Mouse (Mus musculus) cerebellum, adult 9-11 months (tissue): ENCODE measurements around the gene B230217C12Rik.
A peak's percentile ranks its signal among the peaks of the same experiment; 100 is the strongest.

Experiments
- DNase-seq: peaks from one replicate; pipeline ENCODE4 v3.0.0; 2022

B230217C12Rik gene

DNA sequence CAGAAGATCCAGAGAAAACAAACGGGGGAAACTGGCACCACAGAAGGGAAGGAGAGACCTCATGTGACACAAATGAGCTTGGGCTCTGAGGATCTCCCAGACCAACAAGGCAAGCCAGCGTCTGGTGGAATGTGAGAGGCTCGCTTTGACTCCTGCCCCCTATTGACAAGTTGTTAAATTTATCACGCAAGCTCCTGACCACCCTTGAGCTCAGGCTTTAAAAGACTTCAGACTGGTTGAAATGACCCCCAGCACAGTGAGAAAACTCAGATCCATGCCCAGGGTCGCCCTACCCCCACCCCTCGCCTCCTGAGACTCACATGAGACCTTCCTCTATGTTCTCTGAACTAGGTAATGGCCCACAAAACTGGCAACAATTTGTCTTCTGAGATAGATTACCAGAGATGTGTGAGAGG is at the start of gene B230217C12Rik:
B230217C12Rik (plus strand) TSS at position 242 of the 416 bp plus-strand sequence.
- peak; percentile 77 for DNase-seq

DNA sequence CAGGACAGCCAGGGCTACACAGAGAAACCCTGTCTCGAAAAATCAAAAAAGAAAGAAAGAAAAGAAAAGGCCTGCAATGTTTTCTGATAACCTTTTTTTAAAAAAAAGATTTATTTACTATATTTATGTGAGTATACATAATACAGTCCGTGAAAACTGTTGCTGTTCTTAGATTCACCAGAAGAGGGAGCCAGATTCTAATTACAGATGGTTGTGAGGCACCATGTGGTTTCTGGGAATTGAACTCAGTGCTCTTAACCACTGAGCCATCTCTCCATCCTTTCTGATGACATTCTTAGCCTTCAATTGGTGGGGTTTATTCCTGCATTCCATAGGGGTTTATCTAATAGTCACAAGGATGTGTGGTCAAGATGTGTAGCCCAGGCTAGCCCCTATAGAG is 47.4 kb upstream of the B230217C12Rik start:
- peak; percentile 54 for DNase-seq

DNA sequence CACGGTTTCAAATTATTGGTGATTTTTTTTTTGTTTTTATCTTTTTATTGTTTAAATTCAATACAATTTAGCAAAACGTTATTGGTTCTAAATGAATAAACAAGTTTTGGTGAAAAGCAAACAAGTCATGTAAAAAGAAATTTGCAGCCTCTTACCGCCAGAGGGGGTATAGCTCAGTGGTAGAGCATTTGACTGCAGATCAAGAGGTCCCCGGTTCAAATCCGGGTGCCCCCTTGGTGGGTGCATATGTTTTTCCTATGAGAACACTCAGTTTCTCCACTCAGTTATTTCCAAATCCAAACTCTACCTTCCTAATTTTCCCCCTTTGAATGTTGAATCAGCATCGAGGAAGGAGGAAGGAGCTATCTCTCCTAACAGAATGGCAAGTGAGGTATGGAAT is 43.7 kb upstream of the B230217C12Rik start:
- DNase-seq, result peak; percentile 81

DNA sequence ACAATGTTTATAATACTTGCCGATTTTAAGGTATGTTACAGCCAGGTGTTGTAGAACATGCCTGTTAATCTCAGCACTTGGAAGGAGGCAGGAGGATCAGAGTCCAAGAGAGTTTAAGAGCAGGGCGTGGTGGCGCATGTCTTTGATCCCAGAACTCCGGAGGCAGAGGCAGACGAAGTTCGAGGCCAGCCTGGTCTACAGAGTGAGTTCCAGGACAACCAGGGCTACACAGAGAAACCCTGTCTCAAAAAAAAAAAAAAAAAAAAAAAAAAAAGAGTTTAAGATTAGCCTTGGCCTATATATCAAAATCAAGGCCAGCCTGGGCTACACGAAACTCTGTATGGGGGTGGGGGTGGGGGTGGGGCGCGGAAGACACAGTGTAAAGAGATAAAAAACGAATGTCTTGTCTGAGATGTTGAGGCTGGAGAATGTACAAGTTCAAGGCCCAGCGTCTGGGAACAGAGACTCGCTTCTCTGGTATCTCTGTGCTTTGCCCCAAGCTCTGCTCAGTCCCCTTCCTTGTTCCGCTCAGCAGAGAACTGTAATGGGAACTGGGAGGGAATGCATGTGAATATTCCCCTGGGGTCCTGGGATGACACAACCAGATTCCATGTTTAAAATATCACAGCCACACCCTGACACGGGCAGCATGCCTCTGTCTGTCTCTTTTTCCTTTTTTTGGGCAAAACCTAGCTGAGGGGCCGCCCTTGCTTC is 43.1 kb upstream of the B230217C12Rik start:
- DNase-seq, result peak; percentile 54

DNA sequence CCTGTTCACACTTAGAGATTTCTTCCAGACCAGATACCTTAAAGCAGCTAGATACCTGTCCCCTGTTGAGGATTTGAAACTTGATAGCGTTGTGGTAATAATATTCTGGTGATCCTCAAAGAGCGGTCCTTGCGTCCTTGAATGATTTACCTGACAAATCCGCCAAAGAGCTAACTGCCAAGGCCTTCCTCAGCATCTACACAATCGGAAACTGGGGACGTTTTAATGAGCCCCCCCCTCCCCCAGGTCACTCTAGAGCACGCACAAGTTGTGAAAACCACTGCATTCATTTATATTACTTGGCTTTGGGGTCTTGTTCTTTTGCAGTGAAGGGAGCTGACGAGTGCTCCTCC is 42.5 kb upstream of the B230217C12Rik start:
- no peak for DNase-seq

DNA sequence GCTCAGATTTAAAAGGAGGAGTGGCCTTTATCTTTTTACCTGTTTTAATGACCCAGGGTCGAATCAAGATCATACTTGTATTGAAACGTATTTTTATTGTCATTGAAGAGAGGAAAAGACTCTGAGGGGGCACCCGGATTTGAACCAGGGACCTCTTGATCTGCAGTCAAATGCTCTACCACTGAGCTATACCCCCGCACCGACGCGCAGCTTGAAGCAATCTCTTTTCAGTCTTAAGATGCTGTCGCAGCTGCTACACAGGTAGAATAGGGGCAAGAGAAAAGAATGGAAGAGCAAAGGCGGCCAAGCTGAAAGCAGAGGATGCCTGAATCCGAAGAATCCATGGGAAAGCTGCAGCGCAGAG is 41.8 kb upstream of the B230217C12Rik start, which contains the start of gene Lasp1:
Lasp1 (plus strand) TSS at position 219 of the 364 bp plus-strand sequence.
- peak; percentile 92 for DNase-seq

DNA sequence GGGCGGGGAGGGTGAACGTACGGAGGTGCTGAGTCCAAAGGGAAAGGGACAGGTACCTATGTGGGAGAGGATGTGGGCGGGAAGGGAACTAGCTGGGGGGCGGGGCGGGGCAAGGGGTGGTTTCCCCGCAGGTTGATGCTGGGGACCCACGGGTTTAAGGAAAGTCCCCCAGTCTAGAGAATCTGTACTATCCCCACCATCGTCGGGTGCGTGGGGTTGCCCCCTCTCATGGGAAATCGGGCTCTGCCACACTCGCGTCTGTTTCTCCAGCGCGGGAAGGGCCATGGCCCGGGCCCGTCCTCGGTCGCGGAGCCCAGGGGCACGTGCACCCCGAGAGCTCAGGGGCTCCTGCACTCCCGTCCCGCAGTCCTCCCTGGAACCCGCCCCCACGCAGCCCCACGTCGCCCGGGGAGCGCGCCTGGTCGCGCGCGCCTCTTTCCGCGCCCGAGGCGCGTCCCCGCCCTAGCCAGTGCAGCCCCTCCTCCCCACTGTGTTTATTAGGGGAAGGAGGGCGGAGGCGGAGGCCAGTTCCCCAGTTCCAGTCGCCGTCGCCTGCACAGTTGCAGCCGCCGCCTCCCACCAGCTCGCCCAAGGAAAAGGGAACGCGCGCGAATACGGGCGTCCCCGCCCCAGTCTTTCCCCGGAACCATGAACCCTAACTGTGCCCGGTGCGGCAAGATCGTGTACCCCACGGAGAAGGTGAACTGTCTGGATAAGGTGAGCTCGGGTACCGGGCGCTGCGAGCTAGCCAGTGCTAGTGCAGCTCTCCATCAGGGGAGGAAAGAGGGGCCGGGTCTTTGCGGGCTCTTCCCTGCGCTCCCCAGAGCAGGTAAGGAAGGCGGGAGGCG is 41.2 kb upstream of the B230217C12Rik start:
- DNase-seq, result peak; percentile 94

DNA sequence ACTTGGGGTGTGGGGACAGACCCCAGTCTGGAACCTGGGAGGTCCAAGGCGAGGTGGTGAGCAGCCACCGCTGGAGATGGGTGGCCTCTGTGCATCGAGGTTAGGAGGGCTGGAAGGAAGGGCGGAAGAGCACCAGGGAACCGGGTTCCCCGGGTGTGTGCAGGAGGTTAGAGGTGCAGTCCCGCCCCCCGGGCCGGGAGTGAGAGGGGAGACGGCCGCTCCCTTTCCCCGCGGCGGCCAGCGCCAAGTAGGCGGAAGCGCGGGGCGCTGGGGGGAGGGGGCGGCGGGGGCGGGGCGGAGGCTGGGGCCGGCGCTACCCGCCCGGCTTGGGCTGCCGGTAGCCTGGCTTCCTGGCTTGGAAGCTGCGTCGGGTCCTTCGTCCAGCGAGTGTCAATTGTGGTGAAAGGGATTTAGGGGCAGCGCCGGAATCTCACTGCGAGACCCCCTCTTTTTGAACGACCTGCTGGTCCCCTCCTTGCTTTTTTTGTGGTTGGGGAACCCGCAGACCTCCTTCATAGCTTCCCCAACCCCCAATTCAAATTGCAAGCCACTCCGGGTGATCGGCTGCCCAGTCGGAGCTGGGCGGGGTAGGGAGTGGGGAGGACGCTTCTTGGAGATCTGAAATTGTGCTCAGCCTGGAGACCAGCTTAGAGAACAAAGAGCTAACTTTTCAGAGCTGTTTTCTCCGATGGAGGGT is 40.4 kb upstream of the B230217C12Rik start:
- DNase-seq, result peak; percentile 78

DNA sequence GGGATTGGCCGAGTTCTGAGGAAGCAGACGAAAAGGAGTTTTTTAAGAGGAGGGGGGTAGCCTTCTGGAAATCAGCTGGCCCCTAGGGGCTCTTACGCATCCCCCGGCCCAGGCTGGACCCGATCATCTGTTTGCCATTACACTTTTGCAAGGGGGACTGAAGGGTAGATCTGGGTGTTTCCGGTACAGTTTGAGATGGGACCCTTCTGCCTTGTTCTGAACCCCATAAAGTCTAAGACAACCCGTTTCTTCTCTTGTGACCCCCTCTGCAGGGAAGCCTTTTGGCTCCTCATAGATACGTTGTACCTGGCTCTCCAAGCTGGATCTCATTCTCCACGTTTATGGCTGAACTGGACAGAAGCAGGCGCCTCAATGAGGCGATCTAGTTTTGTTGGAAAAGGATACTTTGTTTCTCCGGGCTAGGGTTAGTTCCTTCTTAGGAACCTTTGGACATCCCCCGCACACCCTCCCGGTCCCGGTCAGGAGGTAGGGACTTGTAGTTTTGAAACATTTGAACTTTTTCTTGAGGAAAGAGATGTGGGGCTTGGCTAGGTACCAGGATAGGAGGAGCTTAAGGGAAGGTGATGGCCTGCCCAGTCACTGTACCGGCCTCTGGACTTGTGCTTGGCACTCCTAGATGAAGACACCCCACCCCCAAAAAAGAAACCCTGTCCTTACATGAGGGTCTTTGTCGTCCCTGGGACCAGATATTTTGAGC is 39.7 kb upstream of the B230217C12Rik start:
- DNase-seq, result peak; percentile 77

DNA sequence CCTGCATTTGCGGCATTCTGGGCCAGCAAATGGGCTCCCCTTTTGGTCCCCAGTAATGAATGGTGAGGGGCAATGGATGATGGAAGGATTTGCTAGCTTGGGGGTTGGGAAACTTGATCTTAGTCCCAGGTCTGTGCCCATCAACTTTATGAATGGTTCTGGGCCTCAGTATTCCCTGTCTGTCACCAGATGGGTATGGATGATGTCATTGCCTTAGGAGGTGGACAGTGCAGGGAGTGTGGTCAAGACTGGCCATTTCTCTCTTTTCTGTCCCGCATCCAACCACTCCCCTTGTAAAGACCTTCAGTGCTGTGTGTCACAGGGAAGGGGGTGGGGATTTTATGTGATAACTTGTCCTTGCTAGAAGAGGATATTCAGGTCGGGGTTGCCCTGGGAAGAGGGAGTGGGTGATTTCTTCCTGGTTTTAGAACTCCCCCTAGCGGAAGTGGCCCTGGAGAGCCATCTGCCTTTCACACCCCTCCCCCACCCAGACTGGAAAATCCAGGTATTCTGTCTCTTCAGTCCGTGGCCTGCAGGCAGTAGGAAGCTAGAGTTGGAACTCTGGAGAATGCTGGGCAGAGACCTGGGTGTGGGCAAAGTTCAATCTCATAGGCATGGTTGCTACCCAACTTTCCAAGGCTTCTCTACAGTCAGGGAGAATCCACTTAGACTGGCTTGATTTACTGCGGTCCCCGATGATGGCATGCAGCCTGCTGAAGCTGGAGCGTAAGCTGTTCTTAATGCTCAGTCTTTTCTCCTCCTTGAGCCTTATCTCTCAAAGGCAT is 39.0 kb upstream of the B230217C12Rik start:
- DNase-seq, result peak; percentile 77

DNA sequence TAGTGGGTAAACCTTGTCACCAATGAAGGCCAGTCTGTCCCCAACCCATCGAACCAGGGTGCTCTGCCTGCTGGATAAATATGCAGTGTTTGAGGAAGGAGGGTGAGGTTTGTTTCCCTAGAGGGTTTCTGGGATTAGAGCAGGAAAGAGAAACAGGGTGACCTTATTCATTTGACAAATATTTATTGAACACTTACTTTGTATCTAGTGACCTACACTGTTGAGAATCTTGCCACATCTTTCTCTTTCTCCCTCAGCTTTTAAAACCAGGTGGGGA is 38.4 kb upstream of the B230217C12Rik start:
- DNase-seq, result no peak

DNA sequence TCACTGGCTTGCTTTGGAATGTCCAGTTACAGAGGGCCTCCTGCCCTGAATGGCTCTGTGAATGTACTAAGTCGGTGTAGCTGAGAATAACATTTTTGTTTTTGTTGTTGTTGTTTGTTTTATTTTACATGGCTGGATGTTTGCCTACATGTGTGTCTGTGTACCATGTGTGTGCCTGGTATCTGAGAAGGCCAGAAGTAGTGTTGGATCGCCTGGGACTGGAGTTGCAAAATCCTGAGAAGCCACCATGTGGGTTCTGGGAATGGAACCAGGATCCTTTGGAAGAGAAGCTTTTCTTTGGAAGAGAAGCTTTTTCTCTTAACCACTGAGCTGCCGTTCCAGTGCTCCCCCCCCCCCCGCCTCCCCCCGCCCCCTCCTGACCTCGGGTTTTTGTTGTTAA is 38.1 kb upstream of the B230217C12Rik start:
- DNase-seq, result no peak

DNA sequence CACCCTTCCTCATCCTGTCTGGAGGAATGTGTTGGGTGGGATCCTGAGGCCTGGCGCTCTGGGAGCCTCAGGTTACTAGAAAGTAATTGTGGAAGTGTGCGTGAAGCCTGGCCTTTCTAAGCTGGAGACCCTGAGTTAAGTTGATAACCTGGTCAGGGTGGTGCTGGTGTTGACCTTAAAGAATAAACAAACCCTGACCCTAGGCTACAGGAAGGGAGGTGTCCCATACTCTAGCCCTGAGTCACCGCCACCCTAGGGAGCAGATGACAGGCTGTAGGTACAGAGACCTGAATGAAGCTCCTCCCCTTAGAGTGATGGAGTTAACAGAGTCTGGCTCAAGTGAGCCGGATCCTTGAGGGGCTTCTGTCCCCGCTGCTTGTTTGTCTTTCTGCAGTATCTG is 36.7 kb upstream of the B230217C12Rik start:
- DNase-seq, result no peak

DNA sequence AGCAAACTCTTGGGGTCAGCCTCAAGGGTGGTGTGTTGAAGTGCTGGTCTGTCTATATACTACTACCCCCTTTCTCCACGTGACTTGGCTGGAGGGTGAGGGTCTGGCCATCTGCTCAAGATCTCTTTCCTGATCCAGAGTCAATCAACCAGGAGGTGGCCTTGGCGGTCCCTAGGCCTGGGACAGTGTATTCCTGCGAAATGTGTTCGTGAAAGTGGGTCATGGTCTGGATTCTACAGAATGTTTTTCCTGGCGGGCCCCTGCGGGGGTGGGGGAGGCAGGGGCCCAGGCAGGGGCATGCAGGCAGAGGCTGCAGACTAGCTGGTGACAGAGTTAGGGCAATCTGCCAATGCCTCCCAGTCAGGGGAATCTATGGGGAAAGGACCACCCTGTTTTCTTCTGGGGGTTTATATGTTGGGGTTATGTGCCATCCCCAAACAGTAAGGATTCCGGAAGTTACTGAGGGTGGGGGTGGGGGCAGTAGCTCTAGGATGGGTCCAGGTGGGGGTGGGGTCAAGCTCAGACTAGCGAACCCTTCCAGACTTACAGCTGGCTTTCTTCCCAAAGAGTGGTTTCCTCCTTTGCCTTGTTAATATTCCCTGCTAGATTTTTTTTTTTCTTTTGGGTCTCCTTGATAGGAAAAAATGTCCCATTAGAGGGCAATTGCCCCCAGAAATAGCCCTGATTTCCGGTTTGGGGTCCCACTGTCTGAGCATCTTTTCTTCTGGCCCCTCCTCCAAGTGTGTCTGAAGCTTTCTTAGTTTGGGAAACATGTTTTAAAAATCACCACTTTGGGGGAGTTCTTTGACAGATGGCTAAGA is 35.5 kb upstream of the B230217C12Rik start:
- DNase-seq, result peak; percentile 64

DNA sequence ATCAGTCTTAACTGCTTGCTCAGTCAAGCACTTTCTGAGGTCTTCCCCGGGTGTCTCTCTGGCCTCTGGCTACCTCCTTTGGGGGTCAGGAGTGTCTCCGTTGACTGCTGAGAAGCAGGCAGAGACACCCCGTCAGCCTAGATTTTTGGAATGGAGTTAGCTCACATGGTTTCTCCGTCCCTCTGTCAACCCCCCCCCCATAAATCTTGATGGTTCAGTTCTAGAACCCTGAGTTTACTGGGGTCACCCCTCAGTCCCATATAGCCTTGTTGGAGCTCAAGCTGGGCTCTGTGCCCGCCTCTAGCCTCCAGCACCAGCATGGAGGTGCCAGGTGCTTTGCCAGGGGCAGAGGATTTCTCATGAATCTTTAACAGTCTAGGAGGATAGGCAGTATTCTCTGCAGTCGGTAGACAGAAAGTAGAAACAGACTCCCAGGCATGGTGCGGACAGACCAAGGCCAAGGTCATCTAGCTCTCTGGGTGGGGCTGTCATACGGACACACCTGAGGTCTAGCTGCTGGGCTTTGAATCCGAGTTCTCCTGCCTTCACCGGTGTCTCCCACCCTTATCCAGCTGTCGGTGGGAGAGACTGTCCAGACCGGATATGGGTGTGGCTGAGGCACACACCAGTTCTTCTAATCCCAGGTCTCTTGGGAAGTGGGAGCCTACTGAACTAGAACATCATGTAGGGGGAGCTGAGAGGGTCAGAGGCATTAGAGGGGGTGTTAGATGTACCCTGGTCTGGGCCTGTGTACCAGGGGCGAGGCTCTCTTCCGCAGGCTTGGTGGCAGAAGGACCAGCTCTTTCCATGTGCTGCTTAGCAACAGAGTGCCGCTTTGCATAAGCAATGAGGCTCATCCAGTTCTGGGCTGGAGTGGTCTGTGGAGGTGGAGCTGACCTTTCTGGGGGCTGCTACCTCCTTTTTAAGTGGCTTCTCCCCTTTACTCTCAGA is 34.6 kb upstream of the B230217C12Rik start:
- peak; percentile 62 for DNase-seq

DNA sequence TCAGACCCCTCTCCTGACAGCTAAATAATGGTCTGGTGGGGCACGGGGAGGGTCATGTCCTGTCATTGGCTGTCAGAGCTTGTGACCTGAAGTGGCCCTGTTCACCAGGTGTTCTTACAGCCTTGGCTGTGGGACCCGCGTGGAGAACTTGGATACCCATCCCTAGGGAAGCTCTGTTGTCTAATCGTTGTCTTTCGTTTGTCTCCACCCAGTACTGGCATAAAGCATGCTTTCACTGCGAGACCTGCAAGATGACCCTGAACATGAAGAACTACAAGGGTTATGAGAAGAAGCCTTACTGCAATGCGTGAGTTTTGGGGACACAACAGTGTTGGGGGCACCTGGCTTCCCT is 34.0 kb upstream of the B230217C12Rik start:
- no peak for DNase-seq

DNA sequence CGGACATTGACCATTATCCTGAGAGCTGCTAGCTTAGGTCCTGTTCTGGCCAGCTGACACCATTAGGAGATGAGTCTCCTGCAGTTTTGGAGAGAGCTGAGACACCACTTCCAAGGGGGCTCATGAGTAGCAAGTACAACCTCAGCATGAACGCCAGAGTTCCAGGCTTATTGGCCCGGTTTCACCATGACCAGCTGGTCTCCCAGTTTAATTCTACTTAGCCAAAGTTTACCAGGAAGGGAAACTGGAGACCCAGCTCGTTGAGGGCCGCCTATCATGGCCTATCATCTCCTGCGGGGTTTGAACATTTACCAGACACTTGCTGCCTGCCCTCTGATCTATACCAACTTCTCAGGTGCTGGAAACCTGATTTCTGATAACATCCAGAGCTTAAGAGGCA is 33.0 kb upstream of the B230217C12Rik start:
- no peak for DNase-seq

DNA sequence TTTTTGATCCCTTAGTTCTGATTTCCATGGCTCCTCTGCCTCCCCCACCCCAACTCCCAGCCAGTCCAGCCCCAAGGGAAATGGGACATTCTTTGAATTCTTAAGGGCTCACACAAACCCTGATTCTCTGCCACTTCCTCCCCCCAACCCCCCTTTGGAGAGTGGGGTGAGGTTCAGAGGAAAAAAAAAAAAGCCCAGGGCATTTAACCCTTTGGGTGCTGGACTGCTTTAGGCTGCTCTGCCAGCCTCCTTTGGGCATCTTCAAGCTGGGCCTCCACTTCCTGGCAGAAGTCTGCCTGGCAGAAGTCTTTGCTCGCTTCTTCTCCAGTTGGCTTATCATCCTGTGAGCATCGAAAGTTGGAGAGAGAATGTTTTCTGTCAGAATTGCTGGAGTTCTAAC is 32.5 kb upstream of the B230217C12Rik start:
- DNase-seq, result peak; percentile 56

DNA sequence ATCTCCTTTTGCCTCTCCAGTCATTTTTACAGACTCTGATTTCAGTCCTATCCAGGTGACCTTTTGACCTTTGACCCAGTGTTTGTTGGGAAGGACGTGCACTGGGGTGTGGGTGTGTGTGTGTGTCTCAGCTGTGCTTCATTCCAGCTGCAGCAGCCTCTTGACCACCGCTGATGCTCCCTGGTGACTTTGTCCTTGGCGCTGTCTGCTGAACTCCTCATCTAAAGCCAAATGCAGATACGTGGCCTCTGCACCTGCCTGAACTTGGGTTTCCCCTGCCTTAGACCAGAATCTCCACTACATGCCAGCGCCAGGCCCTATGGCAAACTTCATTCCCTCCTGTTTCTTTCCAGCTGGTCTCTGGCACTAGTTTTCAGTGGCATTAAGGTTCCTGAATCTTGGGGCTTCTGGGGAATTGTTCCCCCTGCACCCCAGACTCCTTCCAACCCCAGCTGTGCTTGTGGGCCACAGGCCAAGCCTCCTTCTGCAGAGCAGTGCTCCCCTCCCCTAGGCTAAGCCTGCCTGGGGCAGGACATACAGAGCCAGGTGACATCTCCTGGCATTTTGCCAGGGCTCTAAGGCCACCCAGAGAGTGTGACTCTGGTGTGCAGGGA is 31.9 kb upstream of the B230217C12Rik start:
- peak; percentile 82 for DNase-seq
